Mouse (Mus musculus) liver, postnatal 0 days (tissue): ENCODE measurements around the gene Polr2i.

Source experiments
- CTCF ChIP-seq: sonication (generic); IDR thresholded peaks from 2 replicates; pipeline ENCODE4 v1.5.1; 2016; ENCODE audit warnings: antibody characterized with exemption, low read depth
- EP300 ChIP-seq: IDR thresholded peaks from 2 replicates; pipeline ENCODE4 v1.6.1; 2016; ENCODE audit warnings: antibody characterized with exemption, low read depth, mild to moderate bottlenecking

- TF ChIP-seq EP300 (no peak), CTCF (no peak)
These were observed 38.1 kb upstream of the Polr2i start for GRCm38 (mm10) chr7:30193581-30194100.
